Mouse (Mus musculus): ENCODE measurements around the gene Kif2c. TPM values are rescaled to one million over a fixed set of nuclear protein-coding genes. Genes with fewer than 3 reads are reported as not detected.
A peak's percentile ranks its signal among the peaks of the same experiment; 100 is the strongest.

The Kif2c gene
- total RNA-seq, 2 experiments from 2014 or later: 0.28 to 0.44 TPM

GRCm38 (mm10) chr4:117124218-117124517, 58.3 kb downstream of the Kif2c start:
- intact Hi-C loops (cut with DNase I): loop anchor here (5.0 kb wide), 1 partner anchor 122 kb away; no protein-coding TSS in a partner anchor
- DNase-seq: no peak

GRCm38 (mm10) chr4:117123546-117124217, 58.8 kb downstream of the Kif2c start:
- no peak for DNase-seq
- intact Hi-C loops (cut with DNase I): loop anchor here (5.0 kb wide), 1 partner anchor 121 kb away; no protein-coding TSS in a partner anchor

- no peak for DNase-seq
- intact Hi-C loops (cut with DNase I): loop anchor here (5.0 kb wide), 1 partner anchor 120 kb away; no protein-coding TSS in a partner anchor
These were observed 60.2 kb downstream of the Kif2c start for GRCm38 (mm10) chr4:117122209-117122608.

GRCm38 (mm10) chr4:117120445-117121414, 61.7 kb downstream of the Kif2c start:
- intact Hi-C loops (cut with DNase I): loop anchor here (5.0 kb wide), 1 partner anchor 118 kb away; no protein-coding TSS in a partner anchor
- DNase-seq: peak; percentile 86 to 95

- intact Hi-C loops (cut with DNase I): loop anchor here (5.0 kb wide), 1 partner anchor 118 kb away; no protein-coding TSS in a partner anchor
- DNase-seq: no peak
These were observed 62.4 kb downstream of the Kif2c start for GRCm38 (mm10) chr4:117120052-117120444.

GRCm38 (mm10) chr4:117119636-117120035, 62.8 kb downstream of the Kif2c start:
- intact Hi-C loops (cut with DNase I): loop anchor here (5.0 kb wide), 1 partner anchor 117 kb away; no protein-coding TSS in a partner anchor
- no peak for DNase-seq

- DNase-seq: no peak
- intact Hi-C loops (cut with DNase I): no loop called here
These were observed 64.5 kb downstream of the Kif2c start for GRCm38 (mm10) chr4:117117931-117118330.

GRCm38 (mm10) chr4:117115592-117115991, 66.8 kb downstream of the Kif2c start:
- intact Hi-C loops (cut with DNase I): no loop called here
- no peak for DNase-seq

- DNase-seq: no peak
- intact Hi-C loops (cut with DNase I): no loop called here
These were observed 69.2 kb downstream of the Kif2c start for GRCm38 (mm10) chr4:117113237-117113636.

GRCm38 (mm10) chr4:117110985-117111384, 71.5 kb downstream of the Kif2c start:
- intact Hi-C loops (cut with DNase I): no loop called here
- no peak for DNase-seq

- intact Hi-C loops (cut with DNase I): no loop called here
- DNase-seq: no peak
These were observed 72.2 kb downstream of the Kif2c start for GRCm38 (mm10) chr4:117110249-117110648.

Small RNAs within 50 kb of the gene (microRNA-seq; reads per million reads assigned to microRNA genes)
- 0 reads per million in 2 experiments for gene Gm22398

Other genes with a start within 250 kb of the Kif2c start
- 10 to 100 TPM; 55.9 to 60.1 TPM for gene Urod, start 188.2 kb downstream of the Kif2c start, total RNA-seq (2021)
- 10 to 100 TPM; 13.0 TPM for gene Hectd3, start 187.3 kb downstream of the Kif2c start, total RNA-seq (2021)
- gene Eif2b3, start 163.2 kb downstream of the Kif2c start, total RNA-seq (2021): 10 to 100 TPM; 18.0 to 18.9 TPM
- 1 to 10 TPM in 1 of 2 experiments, under 1 TPM in 1; 0.61 to 1.5 TPM for gene Ptch2, start 86.6 kb downstream of the Kif2c start, total RNA-seq (2021)
- gene Btbd19, start 56.9 kb downstream of the Kif2c start, total RNA-seq (2021): 1 to 10 TPM; 2.0 to 2.4 TPM
- not detected for gene Tctex1d4, start 55.8 kb downstream of the Kif2c start, total RNA-seq (2021)
- 1 to 10 TPM in 1 of 2 experiments, under 1 TPM in 1; 0.86 to 1.5 TPM for gene Plk3, start 48.7 kb downstream of the Kif2c start, total RNA-seq (2021)
- 100 to 1,000 TPM; 497 to 579 TPM for gene Rps8, start 26.4 kb downstream of the Kif2c start, total RNA-seq (2021)
- gene Tmem53, start 69.3 kb upstream of the Kif2c start, total RNA-seq (2021): 1 to 10 TPM; 4.0 to 4.2 TPM
- not detected for gene Armh1, start 69.5 kb upstream of the Kif2c start, total RNA-seq (2021)

All from gastrocnemius, postnatal 36 days (tissue).